Mouse (Mus musculus) MEL (cell line): ENCODE data around the gene Hoxc5. TPM values are rescaled to one million over a fixed set of nuclear protein-coding genes. Genes with fewer than 3 reads are reported as not detected.

ENCODE experiments used
- DNase-seq: peaks from one replicate; pipeline ENCODE4 v3.0.0; 2011; ENCODE audit warnings: low read depth, low spot score
- H3K27ac ChIP-seq: 2 replicates; pipeline ENCODE4 v1.5.1; 2012; ENCODE audit warnings: low read depth, mild to moderate bottlenecking, control low read depth, low read length, moderate library complexity; ENCODE audit not compliant: control insufficient read depth
- H3K27me3 ChIP-seq, 2 experiments: fragments of 150-350 bp in 1 of 2; sonication (generic) in 1 of 2; 2 replicates each; pipeline ENCODE4 v1.6.1; 2012; ENCODE audit warnings: low read length in 2 of 2, mild to moderate bottlenecking in 2 of 2, improper control_type of control experiment in 1 of 2, moderate library complexity in 1 of 2; ENCODE audit not compliant: insufficient read depth in 2 of 2, control insufficient read depth in 1 of 2
- H3K36me3 ChIP-seq, 2 experiments: 2 replicates each; pipeline ENCODE4 v1.6.1; 2012 to 2014; ENCODE audit warnings: low read length in 2 of 2, improper control_type of control experiment in 1 of 2, inconsistent platforms in 1 of 2, mild to moderate bottlenecking in 1 of 2; ENCODE audit not compliant: insufficient read depth in 2 of 2, control insufficient read depth in 1 of 2
- H3K4me1 ChIP-seq, 2 experiments: fragments of 150-350 bp in 1 of 2; sonication (generic) in 1 of 2; 2 replicates each; pipeline ENCODE4 v1.6.1; 2012; ENCODE audit warnings: low read length in 2 of 2, improper control_type of control experiment in 1 of 2, mild to moderate bottlenecking in 1 of 2; ENCODE audit not compliant: insufficient read depth in 2 of 2, control insufficient read depth in 1 of 2
- H3K4me3 ChIP-seq, 2 experiments: fragments of 150-350 bp in 1 of 2; sonication (generic) in 1 of 2; 2 replicates each; pipeline ENCODE4 v1.5.1; 2012; ENCODE audit warnings: low read depth in 2 of 2, low read length in 2 of 2, mild to moderate bottlenecking in 2 of 2, moderate library complexity in 2 of 2, control low read depth in 1 of 2, improper control_type of control experiment in 1 of 2; ENCODE audit not compliant: control insufficient read depth in 1 of 2, insufficient read depth in 1 of 2
- H3K79me2 ChIP-seq: 2 replicates; pipeline ENCODE4 v1.6.1; 2012; ENCODE audit warnings: mild to moderate bottlenecking, low read length, moderate library complexity; ENCODE audit not compliant: control insufficient read depth, poor library complexity, insufficient read depth
- H3K9ac ChIP-seq: 2 replicates; pipeline ENCODE4 v1.6.1; 2012; ENCODE audit warnings: low read depth, mild to moderate bottlenecking, control low read depth, low read length, moderate library complexity; ENCODE audit not compliant: control insufficient read depth, poor library complexity, severe bottlenecking
- H3K9me3 ChIP-seq: fragments of 150-350 bp; sonication (generic); replicated peaks from 2 replicates; pipeline ENCODE4 v1.6.1; 2012; ENCODE audit warnings: mild to moderate bottlenecking, low read length, improper control_type of control experiment, moderate library complexity; ENCODE audit not compliant: insufficient read depth
- CHD2 ChIP-seq: IDR thresholded peaks from 2 replicates; pipeline ENCODE4 v1.6.1; 2011; ENCODE audit warnings: low read length, improper control_type of control experiment
- CTCF ChIP-seq, 3 experiments: IDR thresholded peaks in 2 of 3; conservative IDR thresholded peaks in 1 of 3; 2 replicates each; pipeline ENCODE4 v1.5.1; 2011 to 2012; ENCODE audit warnings: low read length in 3 of 3, low read depth in 2 of 3, mild to moderate bottlenecking in 2 of 3, improper control_type of control experiment in 1 of 3, inconsistent platforms in 1 of 3, mixed read lengths in 1 of 3, moderate library complexity in 1 of 3; ENCODE audit not compliant: control insufficient read depth in 1 of 3, insufficient read depth in 1 of 3, poor library complexity in 1 of 3, severe bottlenecking in 1 of 3
- ETS1 ChIP-seq: IDR thresholded peaks from 2 replicates; pipeline ENCODE4 v1.6.1; 2012; ENCODE audit warnings: low read depth, mild to moderate bottlenecking, inconsistent platforms, low read length, improper control_type of control experiment, moderate library complexity
- GATA1 ChIP-seq: IDR thresholded peaks from 2 replicates; pipeline ENCODE4 v1.6.1; 2011; ENCODE audit warnings: low read depth, low read length, improper control_type of control experiment
- HCFC1 ChIP-seq: IDR thresholded peaks from 2 replicates; pipeline ENCODE4 v1.6.1; 2012; ENCODE audit warnings: low read depth, mild to moderate bottlenecking, inconsistent platforms, low read length, improper control_type of control experiment, moderate library complexity
- JUND ChIP-seq: IDR thresholded peaks from 2 replicates; pipeline ENCODE4 v1.6.1; 2011; ENCODE audit warnings: low read depth, mild to moderate bottlenecking, improper control_type of control experiment, low read length
- MAFK ChIP-seq: IDR thresholded peaks from 2 replicates; pipeline ENCODE4 v1.6.1; 2011; ENCODE audit warnings: low read depth, mild to moderate bottlenecking, low read length, improper control_type of control experiment, borderline replicate concordance
- MAX ChIP-seq: IDR thresholded peaks from 2 replicates; pipeline ENCODE4 v1.6.1; 2011; ENCODE audit warnings: low read length, improper control_type of control experiment
- MYB ChIP-seq: IDR thresholded peaks from 2 replicates; pipeline ENCODE4 v1.6.1; 2011; ENCODE audit warnings: mild to moderate bottlenecking, low read depth, low read length, improper control_type of control experiment
- MYC ChIP-seq: IDR thresholded peaks from 2 replicates; pipeline ENCODE4 v1.6.1; 2011; ENCODE audit warnings: low read depth, mild to moderate bottlenecking, low read length, improper control_type of control experiment, moderate library complexity
- NRF1 ChIP-seq: IDR thresholded peaks from 2 replicates; pipeline ENCODE4 v1.6.1; 2014; ENCODE audit warnings: low read depth, mild to moderate bottlenecking, inconsistent platforms, low read length, improper control_type of control experiment, moderate library complexity; ENCODE audit not compliant: poor library complexity, insufficient read depth, severe bottlenecking
- POLR2A ChIP-seq, 2 experiments: IDR thresholded peaks; 2 replicates each; pipeline ENCODE4 v1.6.1; 2011 to 2012; ENCODE audit warnings: low read length in 2 of 2, mild to moderate bottlenecking in 2 of 2, control low read depth in 1 of 2, improper control_type of control experiment in 1 of 2, low read depth in 1 of 2, moderate library complexity in 1 of 2; ENCODE audit not compliant: control insufficient read depth in 1 of 2, insufficient read depth in 1 of 2, poor library complexity in 1 of 2
- POLR2AphosphoS2 ChIP-seq: IDR thresholded peaks from 2 replicates; pipeline ENCODE4 v1.6.1; 2011; ENCODE audit warnings: low read length, improper control_type of control experiment
- POLR2AphosphoS5 ChIP-seq: IDR thresholded peaks from 2 replicates; pipeline ENCODE4 v1.6.1; 2012; ENCODE audit warnings: low read depth, borderline replicate concordance, mild to moderate bottlenecking, inconsistent platforms, low read length, moderate library complexity, mixed read lengths
- RAD21 ChIP-seq: IDR thresholded peaks from 2 replicates; pipeline ENCODE4 v1.6.1; 2011; ENCODE audit warnings: mild to moderate bottlenecking, low read depth, low read length, improper control_type of control experiment
- RCOR1 ChIP-seq: IDR thresholded peaks from 2 replicates; pipeline ENCODE4 v1.6.1; 2012; ENCODE audit warnings: low read depth, mild to moderate bottlenecking, inconsistent platforms, low read length, improper control_type of control experiment
- SIN3A ChIP-seq: IDR thresholded peaks from 2 replicates; pipeline ENCODE4 v1.6.1; 2012; ENCODE audit warnings: low read length, improper control_type of control experiment, inconsistent platforms
- SMC3 ChIP-seq: IDR thresholded peaks from 2 replicates; pipeline ENCODE4 v1.6.1; 2011; ENCODE audit warnings: low read depth, low read length, improper control_type of control experiment
- TCF12 ChIP-seq: IDR thresholded peaks from 2 replicates; pipeline ENCODE4 v1.6.1; 2014; ENCODE audit warnings: low read depth, mild to moderate bottlenecking, inconsistent platforms, low read length, improper control_type of control experiment, moderate library complexity
- USF1 ChIP-seq: IDR thresholded peaks from 2 replicates; pipeline ENCODE4 v1.6.1; 2014; ENCODE audit warnings: low read depth, mild to moderate bottlenecking, inconsistent platforms, low read length, improper control_type of control experiment, moderate library complexity
- USF2 ChIP-seq, 2 experiments: IDR thresholded peaks; 2 replicates each; pipeline ENCODE4 v1.6.1; 2011 to 2012; ENCODE audit warnings: improper control_type of control experiment in 2 of 2, low read length in 2 of 2, borderline replicate concordance in 1 of 2, inconsistent platforms in 1 of 2, low read depth in 1 of 2, mild to moderate bottlenecking in 1 of 2; ENCODE audit not compliant: insufficient read depth in 1 of 2
- ZC3H11A ChIP-seq: IDR thresholded peaks from 2 replicates; pipeline ENCODE4 v1.6.1; 2012; ENCODE audit warnings: low read depth, mild to moderate bottlenecking, inconsistent platforms, low read length, improper control_type of control experiment
- polyA plus RNA-seq, 2 experiments: library from polyadenylated mRNA; stranded (reverse) in 1 of 2; unstranded in 1 of 2; fragments of >175 nt in 1 of 2; fragments of >200 nt in 1 of 2; gene quantifications; 2 replicates each; pipeline versions ENCODE4 v1.2.1 to v1.2.4; 2012; ENCODE audit warnings: low replicate concordance in 2 of 2, low read depth in 1 of 2; ENCODE audit not compliant: insufficient read length in 2 of 2, insufficient read depth in 1 of 2, missing spikeins in 1 of 2
- total RNA-seq: library from RNA; depleted of rRNA; stranded (reverse); fragments of 300-350 nt; gene quantifications from 2 replicates; pipeline ENCODE4 v1.2.3, GENCODE M21; 2012

Gene Hoxc5
- total and polyA plus RNA-seq, 3 experiments, result 0.46 to 3.0 TPM; not detected in 1

DNA sequence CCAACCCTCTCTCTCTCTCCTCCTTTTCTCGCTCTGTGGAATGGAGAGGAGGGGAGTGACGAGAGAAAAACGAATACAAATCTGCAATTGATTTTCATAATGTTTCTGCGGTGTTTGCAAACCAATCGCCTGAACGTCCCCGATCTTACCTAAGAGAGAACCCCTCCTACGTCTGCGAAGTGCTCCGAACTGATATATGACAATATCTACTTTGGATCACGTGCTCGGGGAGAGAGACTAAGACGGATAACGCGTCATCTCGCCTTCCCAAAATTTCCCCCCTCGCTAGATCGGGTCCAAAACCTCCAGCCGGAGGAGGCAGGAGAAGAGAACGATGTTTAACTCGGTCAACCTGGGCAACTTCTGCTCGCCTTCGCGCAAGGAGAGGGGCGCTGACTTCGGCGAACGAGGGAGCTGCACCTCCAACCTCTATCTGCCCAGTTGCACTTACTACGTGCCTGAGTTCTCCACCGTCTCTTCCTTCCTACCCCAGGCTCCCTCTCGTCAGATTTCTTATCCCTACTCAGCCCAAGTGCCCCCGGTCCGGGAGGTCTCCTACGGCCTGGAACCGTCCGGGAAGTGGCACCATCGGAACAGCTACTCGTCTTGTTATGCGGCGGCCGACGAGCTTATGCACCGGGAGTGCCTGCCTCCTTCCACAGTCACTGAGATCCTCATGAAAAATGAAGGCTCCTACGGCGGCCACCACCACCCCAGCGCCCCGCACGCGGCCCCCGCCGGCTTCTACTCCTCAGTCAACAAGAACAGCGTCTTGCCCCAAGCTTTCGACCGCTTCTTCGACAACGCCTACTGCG is 12.8 kb upstream of the Hoxc5 start, which contains the start of gene Hoxc11:
TSS of gene Hoxc11 (plus strand) at position 236 of the 815 bp plus-strand sequence.
- Histone ChIP-seq H3K9me3 (no peaks in the 10 kb centered on the region), H3K79me2 (no peaks in the 10 kb centered on the region), H3K4me1 (no peaks in the 10 kb centered on the region), H3K27me3 (peaks cover 26 to 43% of the 10 kb centered on the region in 2 experiments), H3K36me3 (no peaks in the 10 kb centered on the region), H3K27ac (no peak within 1 kb of the TSS), H3K4me3 (no peak within 1 kb of the TSS), H3K9ac (no peak within 1 kb of the TSS)
- TF ChIP-seq TCF12, result no peak
- no peak for TF ChIP-seq CTCF (IDR thresholded peaks at IDR 0.05 in 2 of 3, conservative IDR thresholded peaks at IDR 0.05 in 1 of 3; ENCODE audit: control insufficient read depth in 1 of 3, insufficient read depth in 1 of 3, low read depth in 2 of 3, low read length in 3 of 3, poor library complexity in 1 of 3, severe bottlenecking in 1 of 3)
- no peak for TF ChIP-seq SMC3
- TF ChIP-seq JUND, result no peak
- no peak for TF ChIP-seq USF2 (IDR thresholded peaks at IDR 0.05; ENCODE audit: borderline replicate concordance in 1 of 2, insufficient read depth in 1 of 2, low read depth in 1 of 2, low read length in 2 of 2)
- TF ChIP-seq USF1, result no peak
- no peak for TF ChIP-seq NRF1
- no peak for TF ChIP-seq RCOR1
- TF ChIP-seq HCFC1, result no peak
- no peak for TF ChIP-seq MYB
- no peak for TF ChIP-seq MYC
- no peak for TF ChIP-seq POLR2AphosphoS2
- TF ChIP-seq ZC3H11A, result no peak
- no peak for TF ChIP-seq MAX
- TF ChIP-seq CHD2, result no peak
- DNase-seq, result no peak

GRCm38 (mm10) chr15:102955007-102955382 is 12.2 kb upstream of the Hoxc5 start:
- Histone ChIP-seq H3K4me3 (no peak overlapping the region), H3K27ac (no peak overlapping the region), H3K9ac (no peak overlapping the region), H3K27me3 (peaks cover 28 to 49% of the 10 kb centered on the region in 2 experiments), H3K36me3 (no peaks in the 10 kb centered on the region), H3K4me1 (no peaks in the 10 kb centered on the region), H3K79me2 (no peaks in the 10 kb centered on the region), H3K9me3 (no peaks in the 10 kb centered on the region)
- no peak for TF ChIP-seq SIN3A
- TF ChIP-seq POLR2A (IDR thresholded peaks at IDR 0.05; ENCODE audit: control insufficient read depth in 1 of 2, insufficient read depth in 1 of 2, low read depth in 1 of 2, low read length in 2 of 2, poor library complexity in 1 of 2), result no peak
- TF ChIP-seq MYB, result no peak
- TF ChIP-seq GATA1, result no peak
- TF ChIP-seq MAFK, result no peak
- no peak for TF ChIP-seq ETS1
- no peak for TF ChIP-seq JUND
- no peak for TF ChIP-seq POLR2AphosphoS5
- no peak for TF ChIP-seq ZC3H11A
- TF ChIP-seq USF1, result no peak
- no peak for TF ChIP-seq RAD21
- DNase-seq, result no peak
